Mouse (Mus musculus) thymus, postnatal 0 days (tissue): ENCODE results near the gene Pcolce2. TPM values are rescaled to one million over a fixed set of nuclear protein-coding genes. Genes with fewer than 3 reads are reported as not detected.

Experiments
- DNase-seq: peaks from one replicate; pipeline ENCODE4 v3.0.0-alpha.2; 2015; ENCODE audit warnings: low spot score
- polyA plus RNA-seq: library from polyadenylated mRNA; unstranded; fragments of >200 nt; fragmentation: Nextera tagmentation; extraction: Ambion mirVana; gene quantifications from 2 replicates; pipeline ENCODE4 v1.2.1, GENCODE M21; 2015

Gene Pcolce2
- polyA plus RNA-seq, 1 experiment from 2014 or later = 3.3 TPM

- DNase-seq = no peak
Measured at GRCm38 (mm10) chr9:95653363-95653762, 16.0 kb downstream of the Pcolce2 start.

GRCm38 (mm10) chr9:95654356-95654755 lies 17.0 kb downstream of the Pcolce2 start:
- no peak for DNase-seq

- no peak for DNase-seq
Measured at GRCm38 (mm10) chr9:95657941-95658340, 20.5 kb downstream of the Pcolce2 start.

- no peak for DNase-seq
Measured at GRCm38 (mm10) chr9:95664290-95664989, 27.0 kb downstream of the Pcolce2 start.

- DNase-seq = no peak
Measured at GRCm38 (mm10) chr9:95665835-95666234, 28.4 kb downstream of the Pcolce2 start.

GRCm38 (mm10) chr9:95667836-95668235 lies 30.4 kb downstream of the Pcolce2 start:
- no peak for DNase-seq

GRCm38 (mm10) chr9:95668306-95668705 lies 30.9 kb downstream of the Pcolce2 start:
- no peak for DNase-seq

- DNase-seq = no peak
Measured at GRCm38 (mm10) chr9:95672331-95672730, 34.9 kb downstream of the Pcolce2 start.

- DNase-seq = no peak
Measured at GRCm38 (mm10) chr9:95672760-95673159, 35.4 kb downstream of the Pcolce2 start.

- DNase-seq = no peak
Measured at GRCm38 (mm10) chr9:95675064-95675699, 37.8 kb downstream of the Pcolce2 start.

- DNase-seq = no peak
Measured at GRCm38 (mm10) chr9:95676021-95676420, 38.6 kb downstream of the Pcolce2 start.

GRCm38 (mm10) chr9:95679966-95680365 lies 42.6 kb downstream of the Pcolce2 start:
- no peak for DNase-seq

GRCm38 (mm10) chr9:95680691-95681090 lies 43.3 kb downstream of the Pcolce2 start:
- DNase-seq = no peak

- no peak for DNase-seq
Measured at GRCm38 (mm10) chr9:95685660-95686440, 48.4 kb downstream of the Pcolce2 start.

GRCm38 (mm10) chr9:95688064-95688463 lies 50.7 kb downstream of the Pcolce2 start:
- DNase-seq = no peak

GRCm38 (mm10) chr9:95692823-95693222 lies 55.4 kb downstream of the Pcolce2 start:
- DNase-seq = no peak

GRCm38 (mm10) chr9:95693528-95694100 lies 56.2 kb downstream of the Pcolce2 start:
- no peak for DNase-seq

GRCm38 (mm10) chr9:95694526-95694925 lies 57.1 kb downstream of the Pcolce2 start:
- no peak for DNase-seq

- no peak for DNase-seq
Measured at GRCm38 (mm10) chr9:95695023-95695422, 57.6 kb downstream of the Pcolce2 start.

GRCm38 (mm10) chr9:95696581-95696980 lies 59.2 kb downstream of the Pcolce2 start:
- no peak for DNase-seq

GRCm38 (mm10) chr9:95697808-95698207 lies 60.4 kb downstream of the Pcolce2 start:
- peak; percentile 7 for DNase-seq

- no peak for DNase-seq
Measured at GRCm38 (mm10) chr9:95699273-95699672, 61.9 kb downstream of the Pcolce2 start.
